Mouse (Mus musculus): ENCODE measurements around the gene Pdzd3.

Pdzd3 gene

DNA sequence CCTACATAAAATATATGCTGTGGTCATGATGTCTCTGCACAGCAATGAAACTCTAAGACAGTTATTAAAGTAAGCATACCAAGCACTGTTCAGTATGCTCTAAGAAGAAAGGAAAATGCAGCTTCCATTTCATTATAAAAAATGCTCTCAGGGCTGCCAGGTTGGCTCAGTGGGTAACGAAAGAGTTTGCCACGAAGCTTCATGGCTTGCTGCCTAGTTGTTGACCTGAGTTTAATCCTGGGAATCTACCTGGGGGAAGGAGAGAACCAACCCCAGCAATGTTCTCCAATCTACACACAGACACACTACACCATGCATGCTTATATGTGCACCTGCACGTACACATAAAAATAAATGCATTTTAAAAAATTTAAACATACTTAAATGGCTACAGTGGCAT is 52.1 kb downstream of the Pdzd3 start:
- peak; percentile 54 for DNase-seq
